Mouse (Mus musculus) kidney, adult 2 months (tissue): ENCODE measurements at regions not wholly inside any gene's neighbourhood (a gene's known extent, or its start where the extent isn't known, plus 50 kb on each side); places are given as distances from the start of the nearest gene placed in this dataset.

Experiments
- DNase-seq: peaks from one replicate; pipeline ENCODE4 v3.0.0; 2021
- H3K27ac ChIP-seq: fragments of 200-500 bp; 2 replicates; pipeline ENCODE4 v1.5.1; 2012; ENCODE audit warnings: low read depth, low read length, control low read depth, inconsistent platforms; ENCODE audit not compliant: insufficient read depth
- H3K27me3 ChIP-seq: fragments of 200-500 bp; replicated peaks from 2 replicates; pipeline ENCODE4 v1.6.1; 2012; ENCODE audit warnings: mild to moderate bottlenecking, moderate library complexity, low read length, inconsistent platforms; ENCODE audit not compliant: control insufficient read depth, insufficient read depth
- H3K36me3 ChIP-seq: fragments of 200-500 bp; 2 replicates; pipeline ENCODE4 v1.6.1; 2012; ENCODE audit warnings: mild to moderate bottlenecking, moderate library complexity, low read length, inconsistent platforms; ENCODE audit not compliant: control insufficient read depth, insufficient read depth
- H3K4me1 ChIP-seq: fragments of 200-500 bp; 2 replicates; pipeline ENCODE4 v1.6.1; 2011; ENCODE audit warnings: low read length; ENCODE audit not compliant: control insufficient read depth, insufficient read depth
- H3K4me3 ChIP-seq: fragments of 200-500 bp; 2 replicates; pipeline ENCODE4 v1.5.1; 2011; ENCODE audit warnings: mild to moderate bottlenecking, low read depth, low read length, control low read depth; ENCODE audit not compliant: insufficient read depth
- CTCF ChIP-seq: fragments of 200-500 bp; conservative IDR thresholded peaks from 2 replicates; pipeline ENCODE4 v1.5.1; 2011; ENCODE audit warnings: low read depth, mild to moderate bottlenecking, control low read depth, low read length, moderate library complexity, mixed read lengths; ENCODE audit not compliant: insufficient read depth, insufficient read length
- POLR2A ChIP-seq: fragments of 200-500 bp; IDR thresholded peaks from one replicate; pipeline ENCODE4 v1.6.1; 2011; ENCODE audit warnings: low read depth, low read length, control low read depth
- WGBS: fragments of 180-500 bp; shearing (Covaris S2); methylation state at CpG from one replicate; pipeline ENCODE4 v1.1.7; 2018; 5-methylcytosine and 5-hydroxymethylcytosine counted together

- H3K4me1 ChIP-seq: no peaks in the 10 kb centered on the region
- H3K4me3 ChIP-seq: no peak overlapping the region
- no peaks in the 10 kb centered on the region for H3K27me3 ChIP-seq
- H3K27ac ChIP-seq: no peak overlapping the region
- WGBS: 10% methylated on average over 7 of the region's 7 CpGs
- TF ChIP-seq POLR2A (no peak), CTCF (no peak)
- no peaks in the 10 kb centered on the region for H3K36me3 ChIP-seq
- no peak for DNase-seq
These were observed 76.3 kb upstream of the Arhgap36 start for GRCm38 (mm10) chrX:49387439-49387838.

- H3K4me1 ChIP-seq: no peaks in the 10 kb centered on the region
- WGBS: 7% methylated on average over 8 of the region's 8 CpGs
- H3K27ac ChIP-seq: no peak overlapping the region
- no peaks in the 10 kb centered on the region; the same call in 1 of the 2 replicates for H3K27me3 ChIP-seq
- no peaks in the 10 kb centered on the region for H3K36me3 ChIP-seq
- no peak for TF ChIP-seq POLR2A
- TF ChIP-seq CTCF: no peak
- no peak overlapping the region for H3K4me3 ChIP-seq
- DNase-seq: peak; percentile 1
These were observed 86.7 kb upstream of the Arhgap36 start for GRCm38 (mm10) chrX:49377067-49377466.

- H3K36me3 ChIP-seq: no peaks in the 10 kb centered on the region
- 58% methylated on average over 2 of the region's 2 CpGs for WGBS
- H3K4me1 ChIP-seq: no peaks in the 10 kb centered on the region
- no peak for DNase-seq
- H3K27ac ChIP-seq: no peak overlapping the region
- H3K27me3 ChIP-seq: no peaks in the 10 kb centered on the region
- H3K4me3 ChIP-seq: no peak overlapping the region
- TF ChIP-seq POLR2A: no peak
- TF ChIP-seq CTCF: no peak
These were observed 82.3 kb upstream of the Enox2 start for GRCm38 (mm10) chrX:49370384-49370783.

- Histone ChIP-seq H3K4me3 (no peak overlapping the region), H3K27ac (no peak overlapping the region), H3K4me1 (no peaks in the 10 kb centered on the region), H3K36me3 (no peaks in the 10 kb centered on the region), H3K27me3 (no peaks in the 10 kb centered on the region)
- no peak for DNase-seq
- TF ChIP-seq POLR2A (no peak), CTCF (no peak)
- 63% methylated on average over 9 of the region's 9 CpGs for WGBS
These were observed 81.3 kb upstream of the Enox2 start for GRCm38 (mm10) chrX:49369404-49369803.

- no peak for DNase-seq
- Histone ChIP-seq H3K4me1 (no peaks in the 10 kb centered on the region), H3K4me3 (no peak overlapping the region), H3K27me3 (no peaks in the 10 kb centered on the region), H3K27ac (no peak overlapping the region), H3K36me3 (no peaks in the 10 kb centered on the region)
- no peak for TF ChIP-seq CTCF
- no peak for TF ChIP-seq POLR2A
These were observed 58.4 kb upstream of the Enox2 start for GRCm38 (mm10) chrX:49346451-49346850.
